Mouse (Mus musculus) brain, embryonic 14.5 days (tissue): Measurements from ENCODE around the gene Nrf1.

Experiments used
- CTCF ChIP-seq: fragments of 200-500 bp; IDR thresholded peaks from 2 replicates; pipeline ENCODE4 v1.5.1; 2012; ENCODE audit warnings: inconsistent platforms, mild to moderate bottlenecking, moderate library complexity, borderline replicate concordance; ENCODE audit not compliant: insufficient read depth, insufficient read length; ENCODE audit errors: extremely low read depth
- POLR2A ChIP-seq: fragments of 200-500 bp; IDR thresholded peaks from 2 replicates; pipeline ENCODE4 v1.6.1; 2012; ENCODE audit warnings: mild to moderate bottlenecking, inconsistent platforms, borderline replicate concordance; ENCODE audit not compliant: poor library complexity, insufficient read depth, insufficient read length, severe bottlenecking; ENCODE audit errors: extremely low read depth

- TF ChIP-seq CTCF = no peak
- TF ChIP-seq POLR2A = no peak
Measured at GRCm38 (mm10) chr6:30196143-30196542, 148.4 kb downstream of the Nrf1 start.
